Mouse (Mus musculus): ENCODE data around the gene Olfr810. TPM values are rescaled to one million over a fixed set of nuclear protein-coding genes. Genes with fewer than 3 reads are reported as not detected.

Gene Olfr810
- polyA plus RNA-seq (2015; fragmentation: Nextera tagmentation; extraction: Ambion mirVana): not detected in 2 replicates

GRCm38 (mm10) chr10:129794817-129795216 is at the start of gene Olfr810:
Gene Olfr810 (minus strand): TSS chr10:129794917.

GRCm38 (mm10) chr10:129804296-129804695 is 9.6 kb upstream of the Olfr810 start, which contains the start of gene Olfr811:
Gene Olfr811 (minus strand): TSS chr10:129804396.

GRCm38 (mm10) chr10:129774338-129774737 is 20.4 kb downstream of the Olfr810 start, which contains the start of gene Olfr809:
Gene Olfr809 (plus strand): TSS chr10:129774638.

GRCm38 (mm10) chr10:129765182-129765581 is 29.5 kb downstream of the Olfr810 start, which contains the start of gene Olfr808:
Gene Olfr808 (plus strand): TSS chr10:129765482.

GRCm38 (mm10) chr10:129757693-129758092 is 37.0 kb downstream of the Olfr810 start, which contains the start of gene Olfr807:
Gene Olfr807 (minus strand): TSS chr10:129757793.

GRCm38 (mm10) chr10:129741821-129742220 is 52.9 kb downstream of the Olfr810 start, which contains the start of gene Olfr806:
Gene Olfr806 (minus strand): TSS chr10:129741921.

Other genes with a start within 250 kb of the Olfr810 start
- gene Olfr794, start 227.3 kb downstream of the Olfr810 start, polyA plus RNA-seq (2015; fragmentation: Nextera tagmentation; extraction: Ambion mirVana): not detected in 2 replicates
- gene Olfr796, start 182.3 kb downstream of the Olfr810 start, polyA plus RNA-seq (2015; fragmentation: Nextera tagmentation; extraction: Ambion mirVana): not detected in 2 replicates
- gene Olfr798, start 167.0 kb downstream of the Olfr810 start, polyA plus RNA-seq (2015; fragmentation: Nextera tagmentation; extraction: Ambion mirVana): not detected in 2 replicates
- gene Olfr799, start 157.4 kb downstream of the Olfr810 start, polyA plus RNA-seq (2015; fragmentation: Nextera tagmentation; extraction: Ambion mirVana): not detected in 2 replicates
- gene Olfr800, start 137.2 kb downstream of the Olfr810 start, polyA plus RNA-seq (2015; fragmentation: Nextera tagmentation; extraction: Ambion mirVana): not detected in 2 replicates
- not detected in 2 replicates for gene Olfr801, start 121.1 kb downstream of the Olfr810 start, polyA plus RNA-seq (2015; fragmentation: Nextera tagmentation; extraction: Ambion mirVana)
- 0.02 TPM in 1 of 2 replicates, not detected in the other for gene Olfr802, start 106.7 kb downstream of the Olfr810 start, polyA plus RNA-seq (2015; fragmentation: Nextera tagmentation; extraction: Ambion mirVana)
- not detected in 2 replicates for gene Olfr803, start 100.6 kb downstream of the Olfr810 start, polyA plus RNA-seq (2015; fragmentation: Nextera tagmentation; extraction: Ambion mirVana)
- not detected in 2 replicates for gene Olfr804, start 91.7 kb downstream of the Olfr810 start, polyA plus RNA-seq (2015; fragmentation: Nextera tagmentation; extraction: Ambion mirVana)
- not detected in 2 replicates for gene Olfr805, start 65.5 kb downstream of the Olfr810 start, polyA plus RNA-seq (2015; fragmentation: Nextera tagmentation; extraction: Ambion mirVana)
- not detected in 2 replicates for gene Olfr806, start 53.0 kb downstream of the Olfr810 start, polyA plus RNA-seq (2015; fragmentation: Nextera tagmentation; extraction: Ambion mirVana)
- not detected in 2 replicates for gene Olfr807, start 37.1 kb downstream of the Olfr810 start, polyA plus RNA-seq (2015; fragmentation: Nextera tagmentation; extraction: Ambion mirVana)
- not detected in 2 replicates for gene Olfr808, start 29.4 kb downstream of the Olfr810 start, polyA plus RNA-seq (2015; fragmentation: Nextera tagmentation; extraction: Ambion mirVana)
- not detected in 2 replicates for gene Olfr809, start 20.3 kb downstream of the Olfr810 start, polyA plus RNA-seq (2015; fragmentation: Nextera tagmentation; extraction: Ambion mirVana)
- not detected in 2 replicates for gene Olfr811, start 9.5 kb upstream of the Olfr810 start, polyA plus RNA-seq (2015; fragmentation: Nextera tagmentation; extraction: Ambion mirVana)
- not detected in 2 replicates for gene Olfr812, start 51.2 kb upstream of the Olfr810 start, polyA plus RNA-seq (2015; fragmentation: Nextera tagmentation; extraction: Ambion mirVana)
- not detected in 2 replicates for gene Olfr813, start 60.5 kb upstream of the Olfr810 start, polyA plus RNA-seq (2015; fragmentation: Nextera tagmentation; extraction: Ambion mirVana)
- gene Olfr814, start 84.9 kb upstream of the Olfr810 start, polyA plus RNA-seq (2015; fragmentation: Nextera tagmentation; extraction: Ambion mirVana): not detected in 2 replicates
- not detected in 2 replicates for gene Olfr815, start 111.0 kb upstream of the Olfr810 start, polyA plus RNA-seq (2015; fragmentation: Nextera tagmentation; extraction: Ambion mirVana)
- gene Olfr816, start 120.7 kb upstream of the Olfr810 start, polyA plus RNA-seq (2015; fragmentation: Nextera tagmentation; extraction: Ambion mirVana): not detected in 2 replicates
- gene Olfr818, start 154.2 kb upstream of the Olfr810 start, polyA plus RNA-seq (2015; fragmentation: Nextera tagmentation; extraction: Ambion mirVana): not detected in 2 replicates
- gene Olfr819, start 172.3 kb upstream of the Olfr810 start, polyA plus RNA-seq (2015; fragmentation: Nextera tagmentation; extraction: Ambion mirVana): not detected in 2 replicates
- not detected in 2 replicates for gene Olfr247, start 181.2 kb upstream of the Olfr810 start, polyA plus RNA-seq (2015; fragmentation: Nextera tagmentation; extraction: Ambion mirVana)
- not detected in 2 replicates for gene Gm10310, start 190.1 kb upstream of the Olfr810 start, polyA plus RNA-seq (2015; fragmentation: Nextera tagmentation; extraction: Ambion mirVana)
- not detected in 2 replicates for gene Olfr820, start 217.7 kb upstream of the Olfr810 start, polyA plus RNA-seq (2015; fragmentation: Nextera tagmentation; extraction: Ambion mirVana)
- not detected in 2 replicates for gene Olfr821, start 235.4 kb upstream of the Olfr810 start, polyA plus RNA-seq (2015; fragmentation: Nextera tagmentation; extraction: Ambion mirVana)

Data from spleen, postnatal 0 days (tissue).